Mouse (Mus musculus) liver, postnatal 0 days (tissue): ENCODE measurements around the gene Ncdn.

ENCODE experiments used
- CTCF ChIP-seq: sonication (generic); IDR thresholded peaks from 2 replicates; pipeline ENCODE4 v1.5.1; 2016; ENCODE audit warnings: antibody characterized with exemption, low read depth
- EP300 ChIP-seq: IDR thresholded peaks from 2 replicates; pipeline ENCODE4 v1.6.1; 2016; ENCODE audit warnings: antibody characterized with exemption, low read depth, mild to moderate bottlenecking

DNA sequence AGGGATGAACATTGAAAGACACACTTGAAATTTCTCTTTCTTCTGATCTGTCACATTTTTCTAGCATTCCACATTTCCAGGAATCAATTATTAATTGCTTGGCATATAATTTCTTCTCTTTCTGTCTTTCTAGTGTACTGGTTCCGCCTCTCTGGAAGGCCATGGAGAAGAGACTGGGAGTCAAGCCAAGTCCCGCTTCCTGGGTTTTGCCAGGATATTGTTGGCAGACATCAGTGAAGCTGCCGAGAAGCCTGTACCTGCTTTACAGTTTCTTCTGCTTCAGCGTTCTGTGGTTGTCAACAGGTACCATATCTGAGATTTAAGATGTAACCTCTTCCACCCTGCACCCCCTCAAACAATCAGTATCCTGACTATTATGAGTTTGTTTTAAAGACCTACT lies 3.5 kb upstream of the Ncdn start:
- no peak for TF ChIP-seq CTCF
- no peak for TF ChIP-seq EP300
